Mouse (Mus musculus): ENCODE data around the gene Gm4131. TPM values are rescaled to one million over a fixed set of nuclear protein-coding genes. Genes with fewer than 3 reads are reported as not detected.

Gm4131 gene
- not detected in 2 replicates for polyA plus RNA-seq (2012; rRNA removed; ENCODE audit: low replicate concordance)

GRCm38 (mm10) chr14:62566821-62567220, at the start of gene Gm4131:
TSS of gene Gm4131 (minus strand) at chr14:62566921.

GRCm38 (mm10) chr14:62555309-62555829, 11.4 kb downstream of the Gm4131 start, which contains the start of gene Fam124a:
TSS of gene Fam124a (plus strand) at chr14:62555737.

GRCm38 (mm10) chr14:62456239-62456747, 110.4 kb downstream of the Gm4131 start, which contains the start of gene Gucy1b2:
TSS of gene Gucy1b2 (minus strand) at chr14:62456289.

Other genes starting within 250 kb of the Gm4131 start
- not detected in 2 replicates for gene Gucy1b2, start 110.6 kb downstream of the Gm4131 start, polyA plus RNA-seq (2012; rRNA removed; ENCODE audit: low replicate concordance)
- 22.8 and 27.7 TPM in 2 replicates for gene Fam124a, start 11.2 kb downstream of the Gm4131 start, polyA plus RNA-seq (2012; rRNA removed; ENCODE audit: low replicate concordance)
- not detected in 2 replicates for gene Serpine3, start 96.7 kb upstream of the Gm4131 start, polyA plus RNA-seq (2012; rRNA removed; ENCODE audit: low replicate concordance)
- gene Ints6, start 194.2 kb upstream of the Gm4131 start, polyA plus RNA-seq (2012; rRNA removed; ENCODE audit: low replicate concordance) = 4.2 and 8.5 TPM in 2 replicates

All from subcutaneous adipose tissue, adult 2 months (tissue).